Mouse (Mus musculus) c-Kit-positive CD71-positive TER-119-negative erythroid progenitor cells, embryonic 14.5 days (primary cell): Measurements from ENCODE around the gene Bloc1s1.
A peak's percentile ranks its signal among the peaks of the same experiment; 100 is the strongest.

ENCODE experiments used
- DNase-seq: peaks from one replicate; pipeline ENCODE4 v3.0.0-alpha.2; 2013; ENCODE audit warnings: low read depth

The Bloc1s1 gene

DNA sequence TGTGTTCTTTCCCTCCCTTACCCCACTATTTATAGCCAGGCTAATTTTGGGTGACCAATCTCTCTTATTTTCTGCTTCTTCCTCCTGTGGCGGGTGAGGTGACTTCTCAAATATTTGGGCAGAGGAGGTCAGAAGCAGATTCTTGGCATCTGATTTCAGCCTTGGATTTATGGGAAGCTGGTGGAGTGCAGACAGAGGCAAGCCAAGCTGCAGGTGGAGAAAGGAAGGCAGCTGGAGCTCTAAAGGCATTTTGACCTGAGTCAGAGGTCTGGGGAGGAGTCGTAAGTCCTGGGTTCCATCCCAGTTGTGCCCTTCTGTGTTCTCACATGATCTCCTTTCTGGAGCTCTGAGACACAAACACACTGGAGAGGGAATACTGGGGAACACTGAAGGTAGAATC is 7.6 kb upstream of the Bloc1s1 start:
- no peak for DNase-seq

DNA sequence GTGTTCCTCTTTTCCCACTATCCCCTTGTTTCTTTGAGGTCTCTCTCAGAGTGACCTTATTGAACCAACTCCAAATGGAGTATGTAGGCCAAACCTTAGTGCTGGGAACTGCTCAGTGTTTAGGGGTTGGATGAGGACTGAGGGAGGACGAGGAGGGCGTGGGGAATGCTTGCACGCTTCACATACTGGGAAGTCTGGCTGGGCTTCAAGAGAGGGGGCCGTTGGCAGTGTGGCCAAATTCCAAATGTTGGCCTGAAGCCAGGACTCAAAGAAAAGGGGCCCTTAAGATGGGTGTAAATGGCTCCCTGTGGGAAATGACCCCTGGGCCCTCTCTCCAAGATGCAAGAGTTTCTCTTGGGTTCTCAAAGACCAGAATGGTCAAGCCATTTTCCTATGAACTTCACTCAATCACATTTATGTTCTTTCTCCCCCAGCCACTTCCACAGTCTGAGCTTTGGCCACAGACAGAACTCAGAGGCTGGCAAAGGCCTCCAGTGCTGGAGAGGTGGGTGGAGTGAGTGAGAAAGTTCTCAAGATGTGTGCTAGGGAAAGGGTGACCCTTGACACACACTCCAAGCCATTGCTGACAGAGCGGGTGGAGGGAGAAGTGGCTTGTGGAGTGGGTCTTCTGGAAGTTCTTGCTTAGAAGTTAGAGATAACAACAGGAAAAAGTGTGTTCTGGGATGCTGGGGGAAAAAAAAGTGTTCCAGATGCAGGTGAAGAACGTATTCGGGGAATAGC is 6.0 kb upstream of the Bloc1s1 start:
- DNase-seq = no peak

DNA sequence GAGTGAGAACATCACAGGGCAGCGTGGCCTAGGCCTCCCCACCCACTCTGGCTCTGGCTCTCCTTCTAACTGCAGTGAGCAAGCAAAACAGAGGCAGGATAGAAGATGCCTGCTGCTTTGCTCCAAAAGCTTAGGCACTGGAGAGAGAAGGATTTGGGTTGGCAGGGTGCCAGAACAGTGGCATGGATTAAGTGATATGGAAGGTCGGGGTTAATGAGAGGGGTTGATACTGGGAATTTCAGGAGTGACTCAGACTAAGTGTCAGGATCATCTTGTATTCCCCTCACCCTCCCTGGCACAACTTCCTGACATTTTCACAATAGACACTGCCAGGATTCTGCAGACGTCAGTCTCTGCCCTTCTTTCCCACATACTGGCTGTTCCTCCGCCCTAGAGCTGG is 4.5 kb upstream of the Bloc1s1 start:
- no peak for DNase-seq

GRCm38 (mm10) chr10:128923013-128923691 is 683 bp downstream of the Bloc1s1 start:
- DNase-seq = peak; percentile 85

DNA sequence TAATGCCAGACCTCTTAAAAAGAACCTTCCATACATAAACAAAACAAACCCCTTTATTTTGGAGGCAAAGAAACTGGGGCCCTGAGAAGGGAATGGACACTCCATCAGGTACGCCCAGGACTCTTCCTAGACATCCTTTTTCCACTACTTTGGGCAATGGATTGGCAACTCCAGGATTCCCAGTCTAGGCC is 1.1 kb downstream of the Bloc1s1 start, which contains the start of gene Rdh5:
Gene Rdh5 (minus strand): TSS at position 67 of the 191 bp plus-strand sequence.
- DNase-seq = no peak

DNA sequence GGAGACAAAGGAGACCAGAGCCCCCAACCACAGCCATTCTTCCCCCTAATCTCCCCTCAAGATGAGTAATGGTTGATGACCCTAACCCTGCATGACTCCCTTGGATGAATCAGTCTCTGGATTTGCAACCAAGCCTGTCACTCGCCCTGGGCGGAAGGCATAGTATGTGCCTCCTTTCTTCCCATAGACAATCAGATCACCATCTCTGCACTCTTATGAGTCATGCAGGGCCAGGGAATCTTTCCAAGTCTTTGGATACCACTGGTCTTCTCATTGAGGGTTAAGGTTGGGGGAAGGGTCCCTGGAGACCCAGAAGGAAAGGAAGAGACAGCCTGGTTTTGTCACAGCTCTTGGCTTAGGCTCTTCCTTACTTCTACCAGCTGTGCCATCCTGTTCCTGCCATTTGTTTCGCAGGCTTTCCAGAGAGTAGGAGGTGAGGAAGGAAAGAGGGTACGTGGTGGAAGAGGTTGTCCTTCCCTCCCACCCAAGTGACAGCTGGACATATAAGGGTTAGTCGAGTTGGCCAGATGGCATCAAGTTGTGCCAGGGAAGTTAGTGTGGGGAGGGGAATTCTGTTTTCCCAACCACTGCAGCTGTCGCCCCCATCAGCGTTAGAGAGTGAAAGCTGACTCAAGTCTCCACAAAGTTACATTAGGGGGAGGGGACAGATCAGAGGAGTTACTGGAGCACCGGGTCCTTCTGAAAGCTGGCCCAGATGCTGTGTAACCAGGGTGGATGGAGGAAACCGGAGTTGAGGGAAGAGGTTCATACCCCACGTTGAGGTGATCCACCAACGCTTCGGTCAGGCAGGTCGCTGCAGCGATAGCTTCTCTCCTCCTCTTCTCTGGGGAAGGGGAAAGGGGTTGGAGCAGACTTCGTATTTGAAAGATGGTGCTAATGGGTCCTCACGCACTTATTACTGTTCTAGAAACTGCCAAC is 1.7 kb downstream of the Bloc1s1 start:
- no peak for DNase-seq

DNA sequence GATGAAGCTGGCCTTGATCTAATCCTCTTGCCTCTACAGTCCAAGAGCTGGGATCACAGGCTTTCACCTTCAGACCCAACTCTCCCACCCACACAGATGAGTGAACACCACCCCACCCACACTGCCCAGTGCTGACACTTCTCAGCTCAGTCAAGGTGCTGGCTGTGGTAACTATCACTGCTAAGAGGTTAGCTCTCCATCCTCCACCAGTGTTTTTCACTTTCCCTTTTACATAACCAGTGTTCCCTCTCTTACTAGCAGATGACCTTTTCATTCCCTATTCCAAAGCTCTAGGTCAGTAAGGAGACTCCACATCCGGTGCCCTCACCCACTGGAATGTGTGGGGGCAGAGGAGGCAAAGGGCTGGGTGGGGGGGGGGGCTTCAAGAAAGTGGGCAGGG is 2.6 kb downstream of the Bloc1s1 start:
- no peak for DNase-seq

- no peak for DNase-seq
Observed at GRCm38 (mm10) chr10:128920736-128921161, 3.1 kb downstream of the Bloc1s1 start.

DNA sequence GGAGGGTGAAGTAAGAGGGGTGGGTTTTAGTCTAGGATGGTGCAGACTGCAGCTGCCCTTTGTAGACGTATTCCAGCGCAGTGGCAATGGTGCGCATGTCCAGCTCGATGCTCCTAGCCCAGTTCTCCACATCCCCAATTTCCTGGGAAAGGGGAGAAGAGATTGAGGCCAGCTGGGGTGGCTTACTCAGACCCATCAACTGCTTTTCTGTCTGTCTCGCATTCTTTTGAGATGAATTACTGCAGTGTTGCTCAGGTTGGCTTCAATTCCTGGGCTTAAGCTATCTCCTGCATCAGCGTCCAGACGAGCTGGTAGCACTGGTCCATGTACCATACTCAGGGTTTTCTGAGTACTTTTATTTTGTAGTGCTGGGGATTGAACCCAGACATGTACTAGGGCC is 3.9 kb downstream of the Bloc1s1 start:
- no peak for DNase-seq

DNA sequence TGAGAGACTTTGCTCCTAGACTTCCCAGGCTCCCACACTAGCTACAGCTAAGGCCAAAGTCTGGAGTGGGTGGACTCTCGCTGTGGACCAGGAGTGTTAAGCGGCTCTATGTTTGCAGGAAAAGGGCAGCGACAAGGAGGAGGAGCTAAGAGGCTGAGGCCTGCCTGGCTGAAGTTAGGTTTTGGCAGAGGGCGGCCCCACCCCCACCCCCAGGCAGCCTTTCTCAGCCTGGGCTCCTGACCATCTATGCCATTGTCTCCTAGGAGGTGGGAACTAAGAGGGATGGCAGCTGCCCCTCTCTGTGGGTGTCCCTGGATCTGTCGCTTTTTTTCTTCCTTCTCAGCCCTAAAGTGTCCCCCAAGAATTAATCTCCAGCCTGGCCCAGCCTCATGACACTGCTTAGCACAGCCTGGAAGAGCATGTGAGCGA is 4.6 kb downstream of the Bloc1s1 start:
- DNase-seq = no peak

DNA sequence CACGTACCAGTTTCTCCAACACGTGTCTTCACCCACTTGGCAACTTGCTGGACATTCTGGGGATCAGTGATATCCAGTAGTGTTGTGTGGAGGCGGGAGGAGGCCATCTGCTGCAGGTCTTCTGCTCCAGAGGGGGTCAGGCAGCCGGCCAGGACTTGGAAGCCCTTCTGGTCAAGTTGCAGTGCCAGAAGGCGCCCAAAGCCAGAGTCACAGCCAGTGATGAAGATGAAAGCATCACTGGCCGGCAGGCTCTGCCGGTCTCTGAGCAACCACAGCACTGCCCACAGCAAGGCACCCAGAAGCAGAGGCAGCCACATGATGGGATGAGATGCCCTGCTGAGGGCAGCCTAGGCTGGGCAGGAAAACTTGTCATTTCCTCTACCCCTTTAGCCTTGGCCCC is 5.6 kb downstream of the Bloc1s1 start:
- DNase-seq = no peak

DNA sequence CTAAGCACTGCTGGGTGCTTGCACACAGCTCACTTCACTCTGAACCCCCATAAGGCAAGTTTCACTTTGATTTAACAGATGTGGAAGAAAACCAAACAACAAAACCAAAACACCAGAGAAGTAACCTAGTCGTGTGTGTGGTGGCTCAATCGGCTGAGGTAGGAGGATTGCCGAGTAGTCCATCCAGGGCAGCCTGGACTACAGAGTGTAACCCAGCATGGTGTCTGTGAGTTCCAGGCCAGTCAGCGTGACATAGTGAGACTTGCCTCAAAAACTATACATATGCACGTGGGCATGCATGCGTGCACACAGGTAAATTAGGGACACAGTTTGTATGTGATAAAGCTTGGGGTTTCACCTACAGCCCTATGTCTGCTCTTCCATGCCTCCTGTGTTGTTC is 6.4 kb downstream of the Bloc1s1 start:
- DNase-seq = no peak

- DNase-seq = no peak
Observed at GRCm38 (mm10) chr10:128916665-128917064, 7.2 kb downstream of the Bloc1s1 start.

- no peak for DNase-seq
Observed at GRCm38 (mm10) chr10:128915550-128915949, 8.3 kb downstream of the Bloc1s1 start.

- DNase-seq = no peak
Observed at GRCm38 (mm10) chr10:128913696-128914095, 10.1 kb downstream of the Bloc1s1 start.

DNA sequence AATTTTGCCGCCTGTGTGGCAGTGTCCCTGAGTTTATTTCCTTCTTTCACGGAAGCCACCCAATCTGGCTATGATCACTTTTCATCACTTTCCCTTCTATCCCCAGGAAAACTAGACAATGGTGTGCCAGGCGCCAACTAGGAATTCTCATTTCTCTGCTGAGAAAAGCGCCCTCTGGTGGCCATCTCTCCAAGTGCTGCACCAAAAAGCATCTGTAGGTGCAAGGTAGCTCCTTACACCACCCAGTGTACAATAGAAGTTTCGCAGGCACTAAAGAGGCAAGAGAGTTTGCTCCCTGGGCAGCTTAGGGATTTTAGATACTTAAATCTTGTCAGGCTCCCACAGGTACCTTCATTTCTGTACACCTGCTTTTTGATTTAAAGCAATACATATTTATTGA is 10.6 kb downstream of the Bloc1s1 start:
- DNase-seq = peak; percentile 76

DNA sequence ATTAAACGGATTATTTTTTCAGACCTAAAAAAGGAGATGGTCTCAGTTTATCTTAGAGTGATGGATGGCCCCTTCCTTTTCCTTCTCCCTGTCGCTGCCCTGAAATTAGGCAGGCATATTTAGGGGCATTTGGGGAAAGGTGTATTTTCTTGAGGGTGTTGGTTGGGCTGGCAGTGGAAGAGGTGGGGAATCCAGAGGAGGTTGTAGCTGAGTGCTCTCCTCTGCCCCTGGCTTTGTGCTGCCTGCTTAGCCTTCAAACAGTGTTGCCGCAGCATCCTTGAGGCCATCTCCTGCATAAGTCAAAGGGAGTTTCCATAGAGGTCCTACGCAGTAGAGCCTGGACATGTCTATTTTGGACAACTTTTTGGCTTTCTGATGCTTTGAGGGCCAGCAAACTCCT is 11.0 kb downstream of the Bloc1s1 start:
- no peak for DNase-seq

- no peak for DNase-seq
Observed at GRCm38 (mm10) chr10:128912268-128912667, 11.6 kb downstream of the Bloc1s1 start.

GRCm38 (mm10) chr10:128911430-128911829 is 12.4 kb downstream of the Bloc1s1 start:
- DNase-seq = no peak

DNA sequence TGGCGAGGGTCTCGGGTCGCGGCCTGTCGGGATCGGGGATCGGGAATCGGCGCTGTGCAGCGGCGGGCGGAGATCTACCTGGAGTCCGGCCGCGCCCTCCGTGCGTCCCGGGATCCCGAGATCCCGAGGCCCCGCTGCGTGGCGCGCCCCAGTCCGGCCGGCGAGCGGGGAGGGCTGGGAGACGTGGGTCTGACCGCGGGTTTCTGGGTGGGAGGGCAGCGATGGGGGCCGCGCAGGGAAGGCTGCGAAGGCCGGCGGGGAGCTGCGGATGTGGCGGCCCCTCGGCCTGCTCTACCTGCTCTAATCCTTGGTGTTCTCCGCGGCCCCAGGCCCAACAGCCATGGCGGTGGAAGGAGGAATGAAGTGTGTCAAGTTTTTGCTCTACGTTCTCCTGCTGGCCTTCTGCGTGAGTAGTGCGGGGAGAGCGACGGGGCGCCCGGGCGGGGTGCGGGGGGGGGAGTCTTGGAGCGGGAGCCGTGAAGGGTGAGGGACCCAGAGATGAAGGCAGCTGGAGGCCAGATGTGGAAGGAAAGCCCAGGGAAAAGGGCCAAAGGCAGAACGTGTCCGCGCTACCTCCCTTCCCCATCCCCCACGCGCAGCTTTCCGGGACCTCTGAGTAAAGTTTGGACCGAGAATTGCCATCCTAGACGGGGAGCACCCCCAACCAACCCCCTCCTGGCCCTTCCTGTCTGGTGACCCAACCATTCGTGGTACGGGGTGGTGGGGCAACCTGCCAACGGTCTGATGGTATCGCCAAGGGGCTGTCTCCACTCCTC is 13.6 kb downstream of the Bloc1s1 start:
- no peak for DNase-seq

DNA sequence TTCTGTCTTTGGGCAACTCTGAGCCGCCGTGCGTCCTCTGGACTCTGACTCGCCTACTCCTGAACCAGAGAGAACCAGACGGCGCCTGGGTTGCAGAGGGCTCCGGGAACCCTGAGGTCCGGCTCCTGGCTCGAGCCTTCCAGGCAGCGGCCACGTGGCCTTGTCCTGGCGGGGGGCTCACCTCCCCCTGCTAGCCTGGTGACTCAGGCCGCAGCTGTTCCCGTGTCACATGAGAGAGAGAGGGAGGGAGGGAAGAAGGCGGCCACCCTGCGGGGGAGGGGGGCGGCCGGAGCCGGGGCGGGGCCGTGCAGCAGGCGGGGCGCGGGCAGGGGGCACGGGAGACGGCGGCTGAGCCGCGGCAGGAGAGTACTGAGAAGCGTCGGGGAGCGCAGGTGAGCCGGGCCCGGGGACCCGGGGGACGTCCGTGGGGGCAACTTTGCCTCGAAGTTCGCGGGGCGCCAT is 14.2 kb downstream of the Bloc1s1 start:
- no peak for DNase-seq
